Mouse (Mus musculus) heart, embryonic 13.5 days (tissue): ENCODE results near the gene Dock8. TPM values are rescaled to one million over a fixed set of nuclear protein-coding genes. Genes with fewer than 3 reads are reported as not detected.

Source experiments
- ATAC-seq: fragments of 200-750 bp; cut with Nextera tagmentation; 2 replicates; pipeline ENCODE4 v1.8.0; 2017; ENCODE audit warnings: moderate TSS enrichment; ENCODE audit not compliant: insufficient number of reproducible peaks, low FRiP score, low TSS enrichment; ENCODE audit errors: extremely low read depth
- H3K27ac ChIP-seq: fragments of 300-500 bp; sonication (generic); replicated peaks from 2 replicates; pipeline ENCODE4 v1.5.1; 2015; ENCODE audit warnings: moderate library complexity, mild to moderate bottlenecking, inconsistent platforms
- H3K27me3 ChIP-seq: fragments of 300-500 bp; sonication (generic); replicated peaks from 2 replicates; pipeline ENCODE4 v1.6.1; 2015; ENCODE audit warnings: mild to moderate bottlenecking, inconsistent platforms
- H3K36me3 ChIP-seq: fragments of 300-500 bp; sonication (generic); 2 replicates; pipeline ENCODE4 v1.6.1; 2015; ENCODE audit warnings: mild to moderate bottlenecking, inconsistent platforms
- H3K4me1 ChIP-seq: fragments of 300-500 bp; sonication (generic); 2 replicates; pipeline ENCODE4 v1.6.1; 2015; ENCODE audit warnings: inconsistent platforms
- H3K4me2 ChIP-seq: fragments of 300-500 bp; sonication (generic); 2 replicates; pipeline ENCODE4 v1.6.1; 2015; ENCODE audit warnings: inconsistent platforms, mild to moderate bottlenecking, moderate library complexity
- H3K4me3 ChIP-seq: fragments of 300-500 bp; sonication (generic); 2 replicates; pipeline ENCODE4 v1.5.1; 2015; ENCODE audit warnings: moderate library complexity, mild to moderate bottlenecking, inconsistent platforms
- H3K9ac ChIP-seq: fragments of 300-500 bp; sonication (generic); 2 replicates; pipeline ENCODE4 v1.6.1; 2015; ENCODE audit warnings: inconsistent platforms, mild to moderate bottlenecking, moderate library complexity
- H3K9me3 ChIP-seq: fragments of 300-500 bp; sonication (generic); 2 replicates; pipeline ENCODE4 v1.6.1; 2016; ENCODE audit warnings: inconsistent platforms
- WGBS: fragments of 180-500 bp; shearing (Covaris S2); methylation state at CpG from one replicate; pipeline ENCODE4 v1.1.7; 2015; ENCODE audit warnings: mixed read lengths; 5-methylcytosine and 5-hydroxymethylcytosine counted together
- polyA plus RNA-seq: library from polyadenylated mRNA; unstranded; fragments of >200 nt; fragmentation: Nextera tagmentation; extraction: Ambion mirVana; gene quantifications from 2 replicates; pipeline ENCODE4 v1.2.1, GENCODE M21; 2015

Dock8 gene
- polyA plus RNA-seq, 1 experiment from 2014 or later: 2.6 TPM

DNA sequence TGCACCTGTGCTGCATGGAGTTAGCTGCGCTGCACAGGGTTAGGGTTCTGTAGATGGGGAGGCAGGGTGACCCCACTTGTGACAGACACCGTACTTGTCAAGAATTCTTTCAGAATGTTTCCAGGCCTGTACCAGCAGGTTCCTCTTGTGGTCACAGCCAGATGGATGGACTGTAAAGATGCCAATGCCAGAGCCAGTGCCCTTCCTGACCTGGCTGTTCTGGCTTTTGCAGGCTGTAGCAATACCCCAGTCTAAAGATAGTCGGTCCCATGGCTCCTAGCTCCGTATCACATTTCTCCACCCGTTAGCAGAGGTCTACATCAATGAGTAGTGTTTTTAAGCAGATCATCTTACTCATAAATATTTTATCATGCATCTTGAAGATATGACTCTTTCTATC, 124.1 kb downstream of the Dock8 start:
- peak overlapping the region; percentile 54 for H3K4me2 ChIP-seq

DNA sequence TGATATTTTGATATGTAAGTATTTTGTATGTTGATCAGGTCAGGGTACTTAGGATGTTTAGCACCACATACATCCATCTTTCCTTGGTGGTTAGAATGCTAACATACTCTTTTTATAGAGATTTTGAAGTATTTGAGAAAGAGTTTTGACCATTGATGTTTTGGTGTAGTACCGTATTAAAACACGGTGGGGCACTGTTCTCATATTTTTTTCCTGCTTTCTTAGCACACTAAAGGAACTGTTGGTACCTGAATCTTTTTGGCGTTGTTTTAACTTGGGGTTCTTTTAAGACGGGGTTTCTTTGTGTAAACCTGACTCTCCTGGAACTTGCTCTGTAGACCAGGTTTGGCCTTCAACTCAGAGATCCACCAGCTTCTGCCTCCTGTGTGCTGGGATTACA, 133.0 kb downstream of the Dock8 start:
- no peaks in the 10 kb centered on the region for H3K27me3 ChIP-seq
- no peak overlapping the region for H3K4me2 ChIP-seq
- 12% methylated on average over 4 of the region's 4 CpGs for WGBS
- no peak overlapping the region for H3K9ac ChIP-seq
- no peaks in the 10 kb centered on the region for H3K9me3 ChIP-seq
- H3K36me3 ChIP-seq: no peaks in the 10 kb centered on the region
- peaks cover 4% of the 10 kb centered on the region for H3K4me1 ChIP-seq
- ATAC-seq: no peak
- no peak overlapping the region for H3K27ac ChIP-seq
- no peak overlapping the region for H3K4me3 ChIP-seq

More for the DNA sequence above, 124.1 kb downstream of the Dock8 start:
- Histone ChIP-seq H3K27ac (no peak overlapping the region), H3K4me1 (peaks cover 19% of the 10 kb centered on the region), H3K9ac (no peak overlapping the region), H3K27me3 (0 out of 2 replicates have a peak, but pooled peaks cover 6% of the 10 kb centered on the region), H3K9me3 (no peaks in the 10 kb centered on the region), H3K36me3 (no peaks in the 10 kb centered on the region), H3K4me3 (no peak overlapping the region)
- WGBS: 64% methylated on average over 5 of the region's 5 CpGs
- ATAC-seq: no peak

DNA sequence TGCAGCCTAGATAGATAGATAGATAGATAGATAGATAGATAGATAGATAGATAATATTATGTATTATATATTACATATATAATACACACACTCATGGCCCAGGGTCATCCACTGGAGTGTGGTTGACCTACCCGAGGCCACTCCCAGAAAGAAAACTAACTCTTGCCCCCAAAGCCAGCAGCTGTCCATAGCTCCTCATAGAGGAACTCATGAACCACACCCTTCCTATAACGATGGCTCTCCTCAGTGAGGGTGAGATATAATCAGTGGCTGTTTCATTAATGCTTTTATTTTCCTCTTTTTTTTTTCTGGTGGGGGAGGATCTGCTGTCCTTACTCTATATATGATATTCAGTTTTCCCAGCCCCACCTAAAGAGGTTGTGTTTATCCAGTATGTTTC, 134.6 kb downstream of the Dock8 start:
- no peak overlapping the region for H3K27ac ChIP-seq
- 60% methylated on average over 2 of the region's 2 CpGs for WGBS
- no peak for ATAC-seq
- H3K9me3 ChIP-seq: no peaks in the 10 kb centered on the region
- no peak overlapping the region for H3K4me3 ChIP-seq
- peaks cover 9% of the 10 kb centered on the region for H3K4me1 ChIP-seq
- H3K36me3 ChIP-seq: no peaks in the 10 kb centered on the region
- H3K4me2 ChIP-seq: no peak overlapping the region
- no peaks in the 10 kb centered on the region for H3K27me3 ChIP-seq
- no peak overlapping the region for H3K9ac ChIP-seq

DNA sequence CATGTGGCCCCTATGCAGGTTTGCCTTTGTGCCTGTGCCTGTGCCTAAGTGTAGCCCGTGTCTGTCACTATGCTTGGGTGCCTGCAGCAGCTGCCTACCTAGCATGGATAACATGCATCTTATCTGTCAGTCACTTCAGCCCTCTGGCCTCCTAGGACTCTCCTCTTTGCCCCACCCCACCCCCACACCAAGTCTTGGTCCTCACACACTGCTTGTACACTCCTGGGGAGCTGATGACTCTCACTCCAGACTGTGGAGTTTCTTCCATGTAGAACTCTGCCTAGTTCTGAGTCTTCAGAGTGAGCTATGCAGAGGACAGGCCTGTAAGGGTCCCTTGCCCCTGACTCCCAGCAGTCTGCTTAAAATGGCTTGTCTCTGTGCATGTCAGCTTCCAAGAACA, 136.8 kb downstream of the Dock8 start:
- Histone ChIP-seq H3K4me1 (peaks cover 9% of the 10 kb centered on the region), H3K27ac (no peak overlapping the region), H3K9me3 (no peaks in the 10 kb centered on the region), H3K36me3 (no peaks in the 10 kb centered on the region), H3K4me3 (no peak overlapping the region), H3K27me3 (no peaks in the 10 kb centered on the region), H3K9ac (no peak overlapping the region), H3K4me2 (no peak overlapping the region)
- ATAC-seq: no peak
- 36% methylated on average over 1 of the region's 1 CpGs for WGBS

DNA sequence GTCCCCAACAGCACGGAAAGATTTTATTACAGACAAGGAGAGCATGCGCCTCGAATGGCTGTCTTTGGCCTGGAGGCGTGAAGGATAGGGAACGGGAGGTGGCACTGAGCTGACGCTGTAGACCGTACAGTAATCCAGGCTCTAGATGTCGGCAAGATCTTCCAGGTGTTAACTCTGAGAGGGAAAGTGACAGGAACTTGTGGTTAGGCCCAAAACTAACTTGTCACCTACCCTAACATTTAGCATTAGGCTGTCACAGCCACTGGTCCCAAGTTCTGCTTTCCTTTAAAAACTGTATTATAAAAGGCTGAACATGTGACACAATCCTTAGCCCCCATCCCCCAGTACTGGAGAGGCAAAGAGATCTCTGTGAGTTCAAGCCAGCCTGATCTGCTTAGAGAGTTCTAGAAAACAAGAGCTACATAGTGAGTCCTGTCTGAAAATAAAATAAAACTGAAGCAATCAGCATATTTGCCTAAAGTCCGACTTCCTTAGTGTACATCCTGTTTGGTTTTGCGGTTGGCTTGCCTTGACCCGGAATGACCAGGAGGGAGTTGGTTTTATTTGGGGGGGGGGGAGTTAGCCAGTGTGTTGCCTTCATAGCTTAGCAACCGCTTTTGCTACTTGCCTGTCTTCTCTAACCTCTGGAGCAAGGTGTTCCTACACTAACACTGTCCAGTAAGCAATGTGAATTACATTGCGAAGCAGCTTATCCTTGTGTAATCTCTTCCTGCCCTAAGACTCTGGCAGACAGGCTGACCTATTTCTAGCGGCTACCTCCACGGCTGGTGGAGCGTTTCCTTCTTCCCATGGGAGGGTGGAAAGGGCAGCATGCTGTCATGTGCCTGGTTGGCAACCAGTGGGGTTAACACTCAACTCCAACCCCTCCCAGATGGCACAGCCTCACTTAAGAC, 138.8 kb downstream of the Dock8 start:
- H3K9me3 ChIP-seq: no peaks in the 10 kb centered on the region
- no peak overlapping the region for H3K9ac ChIP-seq
- peaks cover 9% of the 10 kb centered on the region for H3K4me1 ChIP-seq
- no peak overlapping the region for H3K4me3 ChIP-seq
- no peaks in the 10 kb centered on the region for H3K36me3 ChIP-seq
- WGBS: 61% methylated on average over 16 of the region's 16 CpGs
- H3K4me2 ChIP-seq: no peak overlapping the region
- ATAC-seq: no peak
- no peaks in the 10 kb centered on the region for H3K27me3 ChIP-seq
- H3K27ac ChIP-seq: no peak overlapping the region

DNA sequence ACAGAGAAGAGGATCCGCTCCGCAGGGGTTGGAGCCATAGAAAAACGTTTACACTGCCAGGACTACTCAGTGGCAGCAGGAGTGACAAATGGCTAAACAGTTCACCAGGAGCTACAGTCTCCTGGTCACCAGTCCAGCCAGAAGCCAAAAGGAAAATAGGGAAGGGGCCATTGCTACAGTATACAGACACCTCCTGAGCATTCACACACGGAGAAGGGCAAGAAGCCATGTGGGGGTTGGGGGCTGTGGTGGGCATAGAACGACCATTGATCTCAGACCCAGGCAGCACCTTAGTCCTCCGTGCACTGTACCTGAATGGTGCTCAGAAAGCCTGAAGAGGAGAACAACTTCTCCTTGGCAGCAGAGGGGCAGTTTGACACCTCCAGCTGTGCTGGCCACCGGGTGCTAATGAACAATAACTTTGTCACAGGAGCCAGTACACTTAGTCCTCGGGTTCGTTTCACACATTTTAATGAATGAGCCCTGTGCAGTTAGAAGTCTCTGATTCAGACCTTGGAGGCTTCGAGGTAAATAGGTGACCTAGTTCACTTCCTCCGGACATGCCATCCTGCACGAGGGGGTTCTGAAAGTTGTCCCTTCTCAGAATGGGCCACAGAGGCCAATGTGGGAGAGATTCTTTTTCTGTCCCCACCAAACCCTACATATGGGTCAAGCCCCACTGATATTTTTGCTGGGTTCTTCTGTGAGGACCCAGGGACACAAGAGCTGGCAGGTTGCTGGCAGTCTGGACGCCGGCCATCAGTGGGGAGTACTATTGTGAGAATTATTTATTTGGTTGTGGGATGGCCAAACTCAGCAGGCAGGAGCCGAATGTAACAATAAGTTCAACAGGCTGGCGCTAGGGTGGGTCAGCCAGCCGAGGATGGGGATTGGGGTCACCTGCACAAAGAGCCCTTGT, 145.0 kb downstream of the Dock8 start:
- no peaks in the 10 kb centered on the region for H3K36me3 ChIP-seq
- no peak overlapping the region for H3K9ac ChIP-seq
- H3K4me2 ChIP-seq: no peak overlapping the region
- no peaks in the 10 kb centered on the region for H3K27me3 ChIP-seq
- no peak overlapping the region for H3K27ac ChIP-seq
- H3K4me3 ChIP-seq: no peak overlapping the region
- H3K9me3 ChIP-seq: no peaks in the 10 kb centered on the region
- no peak for ATAC-seq
- no peaks in the 10 kb centered on the region for H3K4me1 ChIP-seq
- WGBS: 52% methylated on average over 17 of the region's 17 CpGs

DNA sequence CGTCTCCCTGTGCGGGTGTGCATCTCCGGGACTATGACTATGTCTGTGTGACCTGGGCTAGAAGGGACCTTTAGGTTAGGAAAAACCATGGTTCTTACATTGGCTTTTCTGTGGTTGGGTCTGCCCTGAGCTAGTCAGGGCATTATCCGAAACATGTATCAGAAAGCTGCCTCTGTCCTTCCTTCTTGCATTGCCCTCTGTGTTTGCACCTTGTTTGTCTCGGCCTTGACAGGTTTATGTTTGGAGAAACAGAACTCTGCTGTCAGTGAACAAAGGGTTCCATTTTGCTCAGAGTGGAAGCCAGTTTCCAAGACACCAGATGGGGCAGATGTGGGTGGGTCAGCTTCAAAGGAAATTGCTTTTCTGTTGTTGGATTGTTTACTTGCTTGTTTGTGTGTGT, 145.8 kb downstream of the Dock8 start:
- no peak for ATAC-seq
- H3K4me2 ChIP-seq: no peak overlapping the region

DNA sequence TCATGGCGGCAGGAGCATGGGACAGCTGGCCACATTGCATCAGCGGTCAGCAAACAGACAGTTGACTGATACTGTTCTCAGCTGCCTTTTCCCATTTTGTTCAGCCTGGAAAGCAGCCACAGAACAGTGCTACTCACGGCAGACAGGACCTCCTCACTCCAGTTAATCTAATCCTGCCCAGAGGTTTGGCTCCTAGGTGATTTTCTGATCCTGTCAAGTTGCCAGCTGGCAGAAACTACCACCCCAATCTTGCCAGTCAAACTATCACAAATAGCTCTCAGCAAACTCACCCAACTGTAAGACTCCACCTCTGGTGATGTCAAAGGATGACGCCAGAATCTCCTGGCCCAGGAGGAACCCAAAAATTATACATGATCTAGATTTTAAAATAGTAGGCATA, 146.8 kb downstream of the Dock8 start:
- Histone ChIP-seq H3K27ac (no peak overlapping the region), H3K4me2 (no peak overlapping the region), H3K4me1 (peaks cover 6% of the 10 kb centered on the region), H3K27me3 (no peaks in the 10 kb centered on the region), H3K4me3 (no peak overlapping the region), H3K9ac (no peak overlapping the region), H3K9me3 (no peaks in the 10 kb centered on the region), H3K36me3 (no peaks in the 10 kb centered on the region)
- WGBS: 65% methylated on average over 4 of the region's 4 CpGs
- no peak for ATAC-seq

More for the DNA sequence above, 145.8 kb downstream of the Dock8 start:
- H3K9ac ChIP-seq: no peak overlapping the region
- H3K9me3 ChIP-seq: no peaks in the 10 kb centered on the region
- H3K4me1 ChIP-seq: peaks cover 6% of the 10 kb centered on the region
- 75% methylated on average over 5 of the region's 5 CpGs for WGBS
- H3K4me3 ChIP-seq: no peak overlapping the region
- H3K36me3 ChIP-seq: no peaks in the 10 kb centered on the region
- H3K27me3 ChIP-seq: no peaks in the 10 kb centered on the region
- H3K27ac ChIP-seq: no peak overlapping the region

DNA sequence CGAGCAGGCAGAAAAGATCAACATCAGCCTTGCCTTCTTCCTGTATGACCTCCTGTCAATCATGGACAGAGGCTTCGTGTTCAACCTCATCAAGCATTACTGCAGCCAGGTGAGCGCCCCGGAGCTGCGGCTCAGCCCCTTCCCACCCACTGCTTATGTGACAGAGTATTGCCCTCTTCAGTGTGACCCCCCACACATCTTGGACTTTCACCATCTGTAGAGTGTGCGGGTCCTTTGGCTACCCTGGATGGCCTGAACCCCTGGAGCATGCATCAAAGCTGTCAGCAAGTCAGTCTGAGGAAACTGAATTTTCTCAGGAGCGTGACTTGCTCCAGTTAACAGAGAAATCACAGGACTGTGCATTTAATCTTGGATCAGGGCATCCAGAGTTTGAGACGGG, 150.5 kb downstream of the Dock8 start:
- 56% methylated on average over 8 of the region's 8 CpGs for WGBS
- H3K27me3 ChIP-seq: no peaks in the 10 kb centered on the region
- H3K4me2 ChIP-seq: no peak overlapping the region
- H3K9me3 ChIP-seq: no peaks in the 10 kb centered on the region
- H3K4me1 ChIP-seq: peaks cover 14% of the 10 kb centered on the region
- no peak overlapping the region for H3K4me3 ChIP-seq
- no peak overlapping the region for H3K27ac ChIP-seq
- no peaks in the 10 kb centered on the region for H3K36me3 ChIP-seq
- H3K9ac ChIP-seq: no peak overlapping the region
- no peak for ATAC-seq

DNA sequence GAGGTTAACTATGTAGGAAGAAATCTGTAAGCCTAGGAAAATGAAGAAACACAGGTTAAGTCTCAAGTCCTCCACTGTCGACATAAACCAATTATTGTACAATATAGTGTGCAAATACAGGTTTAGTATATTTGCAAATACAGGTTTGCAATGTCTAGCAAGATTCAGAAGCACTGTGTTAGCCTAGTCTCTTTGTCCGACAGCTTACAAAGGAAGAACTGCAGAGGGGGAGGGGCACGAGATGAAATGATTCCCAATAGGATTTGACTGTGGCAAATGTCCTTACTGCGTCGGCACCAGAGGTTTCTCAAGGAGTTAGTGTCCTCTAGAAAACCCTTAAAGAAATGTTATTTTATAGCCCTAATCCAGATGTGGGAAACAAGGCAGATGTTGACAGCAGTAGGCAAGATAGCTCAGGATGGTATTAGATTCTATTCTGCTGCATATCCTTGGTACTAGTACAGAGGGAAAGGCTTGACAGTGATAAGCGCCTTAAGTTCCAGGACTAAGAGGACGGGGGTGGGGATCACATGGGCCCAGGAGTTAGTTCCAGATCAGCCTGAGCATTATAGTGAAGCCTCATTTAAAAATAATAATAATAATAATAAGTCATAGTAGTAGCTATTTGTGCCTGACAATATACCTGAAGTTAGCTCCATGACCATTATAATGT, 155.3 kb downstream of the Dock8 start:
- 68% methylated on average over 7 of the region's 7 CpGs for WGBS
- Histone ChIP-seq H3K4me3 (no peak overlapping the region), H3K4me2 (no peak overlapping the region), H3K27ac (no peak overlapping the region), H3K9ac (no peak overlapping the region), H3K9me3 (no peaks in the 10 kb centered on the region), H3K36me3 (no peaks in the 10 kb centered on the region; the same call in 1 of the 2 replicates), H3K4me1 (peaks cover 25% of the 10 kb centered on the region), H3K27me3 (no peaks in the 10 kb centered on the region)
- ATAC-seq: no peak

DNA sequence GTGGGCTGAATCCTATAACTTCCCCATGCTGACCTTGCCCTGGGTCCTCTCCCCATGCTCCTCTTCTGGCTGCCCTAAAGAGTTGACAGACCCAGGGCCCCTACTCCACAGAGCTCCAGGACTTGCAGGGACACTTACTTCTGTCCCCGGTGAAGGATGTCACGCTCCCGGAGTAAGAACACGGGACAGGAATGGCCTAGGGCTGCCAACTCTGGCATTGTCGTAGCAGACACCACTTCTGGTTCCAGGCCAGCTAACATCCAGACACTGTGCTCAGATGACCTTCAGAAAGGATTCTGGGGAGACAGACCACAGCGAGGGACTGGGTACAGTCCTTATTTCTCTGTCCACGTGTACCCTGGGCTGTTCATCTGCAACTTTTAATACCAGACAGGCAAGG, 155.9 kb downstream of the Dock8 start:
- Histone ChIP-seq H3K4me2 (no peak overlapping the region), H3K4me1 (peaks cover 20% of the 10 kb centered on the region), H3K4me3 (no peak overlapping the region), H3K9ac (no peak overlapping the region), H3K9me3 (no peaks in the 10 kb centered on the region), H3K36me3 (no peaks in the 10 kb centered on the region; the same call in 1 of the 2 replicates), H3K27ac (0 out of 2 replicates have a peak overlapping the region, but pooled peaks have one; percentile 33), H3K27me3 (no peaks in the 10 kb centered on the region)
- WGBS: 48% methylated on average over 7 of the region's 7 CpGs
- ATAC-seq: no peak
